Mouse (Mus musculus): ENCODE results near the gene Tbck.

DNA sequence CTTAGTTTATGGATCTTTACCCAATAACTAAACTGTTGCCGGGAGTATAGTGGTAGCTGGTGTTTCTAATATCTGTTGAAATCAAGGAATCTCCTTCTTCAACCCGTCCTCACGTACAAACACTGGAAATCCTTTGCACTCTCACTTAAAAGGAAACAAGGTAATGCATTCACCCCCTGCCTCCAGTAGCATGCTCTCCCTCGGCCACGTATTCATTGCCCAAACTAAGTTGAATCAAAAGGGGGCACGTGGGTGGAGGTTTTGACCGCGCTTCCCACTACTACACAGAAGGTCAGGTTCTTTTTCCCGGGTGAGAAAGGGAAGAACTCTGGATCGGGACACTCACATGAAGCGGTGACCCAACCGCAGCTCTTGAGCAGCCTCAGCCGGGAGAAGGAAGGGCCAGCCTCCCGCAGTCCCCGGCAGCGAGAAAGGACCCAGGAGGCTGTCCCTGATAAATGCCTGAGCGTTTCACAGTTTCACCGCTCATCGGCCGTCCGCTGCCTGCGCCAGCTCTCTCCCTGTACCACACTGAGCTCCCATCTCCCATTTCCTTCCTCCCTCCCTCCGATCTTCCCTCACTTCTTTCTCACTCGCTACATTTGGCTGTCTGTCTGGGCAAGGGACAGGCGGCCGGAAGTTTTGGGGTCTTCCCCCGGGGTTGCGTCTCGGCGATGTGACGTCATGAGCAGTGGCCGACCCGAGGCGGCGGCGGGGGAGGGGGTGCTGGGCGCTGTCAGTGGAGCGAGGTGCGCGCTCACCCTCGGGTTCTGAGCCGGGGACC, at the start of gene Tbck:
- TF ChIP-seq POLR2A (IDR thresholded peaks at IDR 0.05; ENCODE audit: extremely low read depth, insufficient read depth, low read length), result peak; percentile 61
- TF ChIP-seq CTCF (IDR thresholded peaks at IDR 0.05; ENCODE audit: extremely low read depth, insufficient read depth, low read length), result no peak

Measured in cortical plate, adult 2 months (tissue).